Mouse (Mus musculus): ENCODE measurements around the gene Bfar. TPM values are rescaled to one million over a fixed set of nuclear protein-coding genes. Genes with fewer than 3 reads are reported as not detected.
"Not testable (repeated sequence)": the region's sequence is repeated elsewhere in the genome, so short reads cannot be mapped to it uniquely, and the experiment has no call there.

Bfar gene
- polyA plus RNA-seq (2015; fragmentation: Nextera tagmentation; extraction: Ambion mirVana) = 36.0 and 40.8 TPM in 2 replicates

DNA sequence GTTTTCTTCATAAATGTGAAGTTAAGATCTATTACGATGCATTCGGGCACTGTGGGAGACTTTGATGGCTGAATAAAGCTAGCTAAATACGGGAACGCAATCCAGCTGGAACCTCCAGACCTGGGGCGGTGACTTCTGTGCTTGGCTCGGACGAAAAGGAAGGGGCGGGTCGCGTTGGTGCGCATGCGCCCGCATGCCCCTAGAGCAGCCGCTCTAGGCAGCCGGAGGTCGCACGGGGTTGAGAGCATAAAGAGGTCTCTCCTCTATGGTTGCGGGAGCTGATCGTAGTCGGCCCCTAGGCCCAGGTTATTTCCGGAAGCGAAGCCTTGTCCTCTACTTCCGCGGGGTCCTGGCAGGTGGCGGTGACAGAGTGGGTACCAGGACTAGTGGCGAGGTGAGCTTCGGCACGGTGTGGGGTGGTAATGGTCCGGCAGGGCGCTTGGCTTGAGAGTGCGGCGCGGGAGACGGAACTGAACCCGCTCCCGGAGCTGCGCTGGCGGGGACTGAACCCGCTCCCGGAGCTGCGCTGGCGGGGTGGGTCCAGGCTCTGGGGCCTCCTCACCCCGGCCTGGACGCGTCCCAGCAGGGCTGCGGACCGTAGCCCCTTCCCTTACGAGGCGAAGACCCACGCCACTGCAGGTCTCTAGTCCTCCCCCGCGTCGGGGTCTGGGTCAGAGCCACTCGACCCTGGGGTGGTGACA is at the start of gene Bfar, which contains the start of gene 3110001I22Rik:
Bfar (plus strand) TSS at position 174 of the 701 bp plus-strand sequence.
3110001I22Rik (plus strand) TSS at position 245 of the 701 bp plus-strand sequence.
- Histone ChIP-seq H3K36me3 (ENCODE audit: insufficient read depth, low read length) (peaks cover 2% of the 10 kb centered on the region; the same call in 1 of the 2 replicates), H3K27ac (peak within 1 kb of the TSS; percentile 91), H3K27me3 (ENCODE audit: insufficient read depth, low read length) (no peaks in the 10 kb centered on the region), H3K4me3 (replicated peaks; ENCODE audit: low read depth, low read length) (peak within 1 kb of the TSS; percentile 79), H3K4me2 (ENCODE audit: low read length) (peak within 1 kb of the TSS; percentile 58), H3K9me3 (replicated peaks; ENCODE audit: low read length) (no peaks in the 10 kb centered on the region), H3K9ac (ENCODE audit: low read depth, low read length) (peak within 1 kb of the TSS; percentile 90), H3K4me1 (replicated peaks; ENCODE audit: insufficient read depth, low read length) (0 out of 2 replicates have a peak, but pooled peaks cover 3% of the 10 kb centered on the region)
- DNase-seq (ENCODE audit: low spot score) (peak; percentile 98), ATAC-seq (replicated peaks; ENCODE audit: low FRiP score, low read depth) (peak; percentile 91)
- under 1% methylated on average over 51 of the region's 54 CpGs for WGBS
- no peak for TF ChIP-seq CTCF (IDR thresholded peaks at IDR 0.05; ENCODE audit: low read depth)

DNA sequence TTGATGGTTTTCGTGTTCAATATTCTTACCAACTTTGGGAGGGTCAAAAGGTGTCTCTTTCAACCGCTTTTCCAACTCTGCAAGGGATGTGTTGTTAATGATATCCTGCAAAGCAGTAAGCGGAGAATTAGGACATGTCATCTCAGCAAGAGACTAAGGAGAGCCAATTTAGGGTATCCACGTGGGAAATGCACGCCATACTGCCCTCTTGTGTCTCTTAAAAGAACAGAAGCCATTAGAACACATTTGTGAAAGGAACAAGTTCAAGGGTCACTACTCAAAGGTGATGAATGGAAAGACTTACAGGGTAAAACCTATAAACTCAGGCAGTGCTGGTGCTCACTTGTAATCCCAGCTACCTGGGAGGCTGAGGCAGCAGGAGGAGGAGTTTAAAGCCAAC is 43.3 kb upstream of the Bfar start:
- H3K9ac ChIP-seq (ENCODE audit: low read depth, low read length) = no peak overlapping the region
- no peak overlapping the region for H3K27ac ChIP-seq
- no peaks in the 10 kb centered on the region for H3K27me3 ChIP-seq (ENCODE audit: insufficient read depth, low read length)
- no peaks in the 10 kb centered on the region for H3K9me3 ChIP-seq (replicated peaks; ENCODE audit: low read length)
- DNase-seq (ENCODE audit: low spot score) (peak; percentile 71), ATAC-seq (replicated peaks; ENCODE audit: low FRiP score, low read depth) (no peak)
- no peak overlapping the region for H3K4me3 ChIP-seq (replicated peaks; ENCODE audit: low read depth, low read length)
- peaks cover 45% of the 10 kb centered on the region for H3K36me3 ChIP-seq (ENCODE audit: insufficient read depth, low read length)
- peak; percentile 71 for TF ChIP-seq CTCF (IDR thresholded peaks at IDR 0.05; ENCODE audit: low read depth)
- H3K4me2 ChIP-seq (ENCODE audit: low read length) = no peak overlapping the region
- WGBS = 58% methylated on average over 5 of the region's 5 CpGs
- H3K4me1 ChIP-seq (replicated peaks; ENCODE audit: insufficient read depth, low read length) = no peaks in the 10 kb centered on the region

DNA sequence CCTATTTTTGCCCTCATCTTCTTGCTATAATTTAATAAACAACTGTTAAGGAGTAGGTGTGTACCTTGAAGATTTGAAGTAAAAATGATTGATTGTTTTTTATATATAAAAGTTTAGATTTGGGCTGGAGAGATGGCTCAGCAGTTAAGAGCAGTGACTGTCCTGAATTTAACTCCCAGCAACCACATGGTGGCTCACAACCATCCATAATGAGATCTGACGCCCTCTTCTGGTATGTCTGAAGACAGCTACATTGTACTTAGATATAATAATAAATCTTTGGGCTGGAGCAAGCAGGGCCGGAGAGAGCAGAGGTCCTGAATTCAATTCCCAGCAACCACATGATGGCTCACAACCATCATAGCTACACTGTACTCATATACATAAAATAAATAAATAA is 33.5 kb upstream of the Bfar start:
- DNase-seq (ENCODE audit: low spot score); ATAC-seq (replicated peaks; ENCODE audit: low FRiP score, low read depth); H3K4me3 ChIP-seq (replicated peaks; ENCODE audit: low read depth, low read length); H3K4me2 ChIP-seq (ENCODE audit: low read length); H3K4me1 ChIP-seq (replicated peaks; ENCODE audit: insufficient read depth, low read length); H3K27ac ChIP-seq; H3K27me3 ChIP-seq (ENCODE audit: insufficient read depth, low read length); H3K9me3 ChIP-seq (replicated peaks; ENCODE audit: low read length); H3K9ac ChIP-seq (ENCODE audit: low read depth, low read length): not testable (repeated sequence)
- WGBS = 53% methylated on average over 2 of the region's 2 CpGs
- TF ChIP-seq CTCF (IDR thresholded peaks at IDR 0.05; ENCODE audit: low read depth) = peak; percentile 54
- peaks cover 18% of the 10 kb centered on the region; the same call in 1 of the 2 replicates for H3K36me3 ChIP-seq (ENCODE audit: insufficient read depth, low read length)

DNA sequence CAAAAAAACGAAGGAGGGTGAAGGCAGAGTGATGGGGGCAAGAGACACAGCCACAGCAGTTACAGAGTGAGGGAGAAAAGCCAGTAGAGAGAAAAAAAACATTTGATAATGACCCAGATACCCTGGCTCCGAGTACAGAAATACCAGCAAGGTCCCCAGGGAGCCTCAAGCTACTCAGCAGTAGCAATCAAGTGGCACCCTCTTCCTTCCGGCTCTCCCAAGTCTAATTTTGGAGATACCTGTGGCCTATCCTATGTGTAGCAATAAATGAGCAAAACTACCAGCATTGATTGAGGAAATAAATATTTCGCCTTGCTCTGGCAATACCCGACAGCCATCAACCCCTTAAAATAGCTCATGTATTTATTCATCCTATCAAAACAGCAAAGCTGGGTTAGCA is 32.1 kb upstream of the Bfar start:
- WGBS = 82% methylated on average over 5 of the region's 5 CpGs
- Histone ChIP-seq H3K4me1 (replicated peaks; ENCODE audit: insufficient read depth, low read length) (no peaks in the 10 kb centered on the region), H3K27ac (no peak overlapping the region), H3K4me3 (replicated peaks; ENCODE audit: low read depth, low read length) (no peak overlapping the region), H3K9me3 (replicated peaks; ENCODE audit: low read length) (no peaks in the 10 kb centered on the region), H3K4me2 (ENCODE audit: low read length) (no peak overlapping the region), H3K36me3 (ENCODE audit: insufficient read depth, low read length) (peaks cover 16% of the 10 kb centered on the region; the same call in 1 of the 2 replicates), H3K27me3 (ENCODE audit: insufficient read depth, low read length) (no peaks in the 10 kb centered on the region), H3K9ac (ENCODE audit: low read depth, low read length) (no peak overlapping the region)
- no peak for TF ChIP-seq CTCF (IDR thresholded peaks at IDR 0.05; ENCODE audit: low read depth)
- ATAC-seq (replicated peaks; ENCODE audit: low FRiP score, low read depth) (no peak), DNase-seq (ENCODE audit: low spot score) (no peak)

DNA sequence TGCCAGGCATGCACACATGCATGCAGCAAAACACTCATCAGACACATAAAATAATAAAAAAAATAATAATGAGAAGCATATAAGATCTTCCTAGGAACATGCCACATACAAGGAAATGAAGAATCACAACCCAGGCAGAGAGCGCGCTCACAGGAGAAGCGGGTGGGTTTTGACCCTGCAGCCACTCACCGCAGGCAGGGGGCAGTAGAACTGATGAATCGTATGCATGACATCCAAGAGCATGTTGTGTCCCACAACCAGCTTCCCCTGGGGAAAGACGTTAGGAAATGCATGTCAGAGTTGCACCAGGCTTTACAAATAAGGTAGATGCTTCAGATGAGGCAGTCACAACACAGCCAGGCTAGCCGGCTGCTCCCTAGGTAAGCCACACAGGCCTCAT is 31.6 kb upstream of the Bfar start:
- Histone ChIP-seq H3K9ac (ENCODE audit: low read depth, low read length) (no peak overlapping the region), H3K4me2 (ENCODE audit: low read length) (no peak overlapping the region), H3K4me3 (replicated peaks; ENCODE audit: low read depth, low read length) (no peak overlapping the region), H3K9me3 (replicated peaks; ENCODE audit: low read length) (no peaks in the 10 kb centered on the region), H3K27me3 (ENCODE audit: insufficient read depth, low read length) (no peaks in the 10 kb centered on the region), H3K4me1 (replicated peaks; ENCODE audit: insufficient read depth, low read length) (no peaks in the 10 kb centered on the region), H3K27ac (no peak overlapping the region), H3K36me3 (ENCODE audit: insufficient read depth, low read length) (peaks cover 20% of the 10 kb centered on the region; the same call in 1 of the 2 replicates)
- ATAC-seq (replicated peaks; ENCODE audit: low FRiP score, low read depth) = no peak
- TF ChIP-seq CTCF (IDR thresholded peaks at IDR 0.05; ENCODE audit: low read depth) = peak; percentile 47; the same call in 1 of the 2 replicates
- no peak for DNase-seq (ENCODE audit: low spot score)
- 75% methylated on average over 7 of the region's 7 CpGs for WGBS

DNA sequence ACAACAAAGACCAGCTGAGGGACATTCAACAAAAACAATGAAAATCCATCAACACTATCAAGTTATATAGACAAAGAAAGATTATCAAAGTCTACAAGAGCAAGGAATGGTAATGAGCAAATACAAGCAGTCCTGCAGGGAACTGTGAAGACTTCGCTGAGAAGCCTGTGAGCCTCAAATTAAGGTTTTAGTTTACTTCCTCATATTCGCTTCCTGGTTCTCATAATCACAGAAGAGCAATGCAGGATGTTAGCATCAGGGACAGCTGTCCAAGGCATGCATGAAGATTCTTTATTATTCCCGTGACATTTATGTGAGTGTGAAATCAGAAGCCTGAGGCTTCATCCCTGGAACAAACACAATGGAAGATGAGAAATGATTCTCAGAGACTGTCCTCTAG is 27.2 kb upstream of the Bfar start:
- Histone ChIP-seq H3K27ac (0 out of 2 replicates have a peak overlapping the region, but pooled peaks have one; percentile 26), H3K4me3 (replicated peaks; ENCODE audit: low read depth, low read length) (no peak overlapping the region), H3K9ac (ENCODE audit: low read depth, low read length) (no peak overlapping the region), H3K4me1 (replicated peaks; ENCODE audit: insufficient read depth, low read length) (no peaks in the 10 kb centered on the region), H3K36me3 (ENCODE audit: insufficient read depth, low read length) (peaks cover 10% of the 10 kb centered on the region), H3K4me2 (ENCODE audit: low read length) (no peak overlapping the region), H3K9me3 (replicated peaks; ENCODE audit: low read length) (no peaks in the 10 kb centered on the region), H3K27me3 (ENCODE audit: insufficient read depth, low read length) (no peaks in the 10 kb centered on the region)
- DNase-seq (ENCODE audit: low spot score) = peak; percentile 33
- no peak for ATAC-seq (replicated peaks; ENCODE audit: low FRiP score, low read depth)
- TF ChIP-seq CTCF (IDR thresholded peaks at IDR 0.05; ENCODE audit: low read depth) = no peak
- 73% methylated on average over 3 of the region's 3 CpGs for WGBS
